Mouse (Mus musculus) adrenal gland, adult 8-10 months (tissue): ENCODE data around the gene Pde4d. TPM values are rescaled to one million over a fixed set of nuclear protein-coding genes. Genes with fewer than 3 reads are reported as not detected.

Experiments used
- DNase-seq: peaks from one replicate; pipeline ENCODE4 v3.0.0; 2022
- total RNA-seq, 4 experiments: library from RNA; stranded (reverse); gene quantifications; 2 replicates each; pipeline ENCODE4 v1.2.4; 2022

Gene Pde4d
- total RNA-seq, 4 experiments from 2014 or later: 10.8 to 13.3 (median 12.0) TPM

DNA sequence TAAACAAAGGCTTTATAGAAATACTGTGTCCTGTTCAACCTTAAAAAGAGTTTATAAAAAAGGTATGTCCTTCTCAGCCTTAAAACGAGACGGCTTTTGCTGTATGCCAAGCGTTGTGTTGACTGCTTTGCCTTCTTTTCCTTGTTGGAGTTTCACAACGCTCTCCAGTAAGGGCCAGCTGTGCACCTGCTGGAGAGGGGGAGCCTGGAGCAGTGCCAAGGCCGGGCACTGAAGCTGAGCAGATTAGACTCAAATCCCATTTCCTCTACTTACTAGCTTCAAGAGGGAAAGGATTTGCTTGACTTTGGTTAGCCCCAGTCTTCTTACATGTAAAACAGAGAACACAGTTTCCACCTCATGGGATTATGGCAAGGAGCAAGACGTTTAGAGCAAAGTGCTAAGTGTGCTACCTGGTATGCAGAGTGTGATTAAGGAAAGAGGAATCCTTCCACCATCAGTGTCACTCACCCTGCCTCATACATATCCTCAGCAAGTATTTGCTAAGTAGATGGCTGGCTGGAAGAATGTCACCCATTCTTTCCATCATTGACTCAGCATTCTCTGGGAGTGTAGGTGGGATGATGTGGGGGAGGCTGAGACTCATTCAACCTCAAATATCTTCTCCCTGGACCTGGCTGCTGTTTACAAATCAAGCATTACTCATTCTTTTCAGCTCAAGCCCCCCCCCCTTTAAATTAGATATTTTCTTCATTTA is 149.6 kb downstream of the Pde4d start:
- DNase-seq: no peak

- DNase-seq: no peak
These were observed 151.3 kb downstream of the Pde4d start for GRCm38 (mm10) chr13:108601021-108601420.

DNA sequence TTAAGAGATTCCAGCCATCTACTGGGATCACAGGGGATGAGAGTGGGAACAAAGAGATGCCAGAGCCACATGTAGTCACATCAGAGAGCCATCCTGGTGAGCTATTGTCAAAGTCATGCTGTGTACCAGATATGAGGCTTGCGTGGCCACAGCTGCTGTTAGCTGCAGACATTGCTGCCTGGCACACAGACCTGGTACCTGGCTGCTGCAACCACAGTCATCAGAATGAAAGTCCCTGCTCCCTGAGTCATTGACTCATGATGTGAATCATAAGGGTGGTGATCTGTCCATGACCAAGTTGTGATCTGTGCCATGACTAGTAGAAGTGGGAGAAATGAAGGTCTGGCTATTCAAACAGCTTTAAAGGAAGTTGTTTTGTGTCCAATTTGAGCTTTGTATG is 153.8 kb downstream of the Pde4d start:
- no peak for DNase-seq

GRCm38 (mm10) chr13:108604213-108604612 is 154.5 kb downstream of the Pde4d start:
- DNase-seq: no peak

GRCm38 (mm10) chr13:108618207-108618606 is 168.5 kb downstream of the Pde4d start:
- no peak for DNase-seq

GRCm38 (mm10) chr13:108622681-108623080 is 172.9 kb downstream of the Pde4d start:
- DNase-seq: no peak

GRCm38 (mm10) chr13:108623929-108624328 is 174.2 kb downstream of the Pde4d start:
- no peak for DNase-seq

- no peak for DNase-seq
These were observed 176.4 kb downstream of the Pde4d start for GRCm38 (mm10) chr13:108626166-108626565.

DNA sequence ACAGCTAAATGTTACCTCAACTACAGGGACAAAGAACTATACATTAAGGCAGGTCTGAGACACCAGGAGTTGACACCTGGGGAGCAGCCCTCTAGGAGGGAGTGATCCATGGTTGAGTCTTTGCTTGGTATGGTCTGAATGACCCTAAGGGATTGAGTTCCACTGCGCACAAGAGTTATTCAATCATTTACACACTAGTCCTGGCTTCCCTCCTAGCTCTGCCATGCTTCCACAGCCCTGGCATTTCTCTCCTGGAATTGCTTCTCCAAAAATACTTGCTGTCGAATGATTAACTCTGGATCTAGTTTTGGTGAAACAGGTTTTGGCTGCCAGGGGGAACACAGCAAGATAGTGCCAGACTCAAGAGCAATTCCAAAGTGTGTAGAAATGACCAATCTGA is 178.8 kb downstream of the Pde4d start:
- DNase-seq: no peak

GRCm38 (mm10) chr13:108630576-108630975 is 180.8 kb downstream of the Pde4d start:
- no peak for DNase-seq

DNA sequence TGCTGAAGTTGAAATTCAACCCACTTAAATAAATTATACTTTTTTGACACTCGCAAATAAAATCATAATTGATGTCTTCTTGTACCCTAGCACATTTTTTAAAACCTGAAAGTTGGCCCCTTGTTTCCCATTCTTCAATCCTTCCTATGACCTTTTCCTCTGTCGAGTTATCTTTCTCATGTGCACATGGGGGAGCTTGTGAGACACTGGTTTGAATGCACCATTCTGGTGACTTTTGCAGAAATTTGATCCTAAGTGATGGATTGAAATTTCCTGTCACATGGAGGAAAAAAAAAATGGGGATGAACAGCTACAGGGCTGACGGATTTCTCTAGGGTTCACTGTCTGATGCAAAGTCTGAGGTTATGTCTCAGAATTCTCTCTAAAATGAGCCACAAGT is 181.5 kb downstream of the Pde4d start:
- DNase-seq: no peak

DNA sequence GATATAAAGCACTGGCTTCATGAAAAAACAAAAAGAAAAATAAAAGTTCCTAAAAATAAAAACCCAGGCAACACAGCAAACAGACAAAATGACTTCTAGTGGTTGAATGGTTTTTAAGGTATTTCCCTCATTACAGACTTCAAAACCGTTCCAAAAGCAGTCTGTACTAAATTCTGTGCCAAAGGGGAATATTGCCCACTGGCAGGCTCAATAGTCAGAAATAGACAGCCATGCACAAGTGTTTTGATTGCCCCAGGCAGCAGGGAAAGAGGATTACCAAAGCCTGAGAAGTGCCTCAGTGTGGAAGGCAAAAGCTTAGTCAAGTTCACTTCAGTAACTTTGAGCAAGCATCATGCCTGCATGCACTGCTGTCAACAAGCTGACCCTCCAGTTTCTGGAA is 186.8 kb downstream of the Pde4d start:
- DNase-seq: no peak

DNA sequence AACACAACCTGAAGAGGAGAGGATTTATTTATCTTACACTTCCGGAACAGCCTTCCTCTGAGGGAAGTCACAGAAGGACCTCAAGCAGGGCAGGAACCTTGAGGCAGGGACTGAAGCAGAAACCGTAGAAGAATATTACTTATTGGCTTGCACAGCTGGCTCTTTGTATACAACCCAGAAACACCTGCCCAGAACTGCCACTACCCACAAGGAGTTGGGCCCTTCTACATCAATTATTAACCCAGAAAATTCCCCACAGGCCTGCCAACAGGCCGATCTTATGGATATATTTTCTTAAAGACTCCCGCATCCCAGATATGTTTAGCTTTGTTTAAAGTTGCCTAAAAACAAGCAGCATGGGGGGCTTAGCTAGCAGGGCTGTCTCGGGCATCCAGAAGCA is 192.5 kb downstream of the Pde4d start:
- no peak for DNase-seq

GRCm38 (mm10) chr13:108646801-108647200 is 197.1 kb downstream of the Pde4d start:
- no peak for DNase-seq

- no peak for DNase-seq
These were observed 197.5 kb downstream of the Pde4d start for GRCm38 (mm10) chr13:108647239-108647638.

DNA sequence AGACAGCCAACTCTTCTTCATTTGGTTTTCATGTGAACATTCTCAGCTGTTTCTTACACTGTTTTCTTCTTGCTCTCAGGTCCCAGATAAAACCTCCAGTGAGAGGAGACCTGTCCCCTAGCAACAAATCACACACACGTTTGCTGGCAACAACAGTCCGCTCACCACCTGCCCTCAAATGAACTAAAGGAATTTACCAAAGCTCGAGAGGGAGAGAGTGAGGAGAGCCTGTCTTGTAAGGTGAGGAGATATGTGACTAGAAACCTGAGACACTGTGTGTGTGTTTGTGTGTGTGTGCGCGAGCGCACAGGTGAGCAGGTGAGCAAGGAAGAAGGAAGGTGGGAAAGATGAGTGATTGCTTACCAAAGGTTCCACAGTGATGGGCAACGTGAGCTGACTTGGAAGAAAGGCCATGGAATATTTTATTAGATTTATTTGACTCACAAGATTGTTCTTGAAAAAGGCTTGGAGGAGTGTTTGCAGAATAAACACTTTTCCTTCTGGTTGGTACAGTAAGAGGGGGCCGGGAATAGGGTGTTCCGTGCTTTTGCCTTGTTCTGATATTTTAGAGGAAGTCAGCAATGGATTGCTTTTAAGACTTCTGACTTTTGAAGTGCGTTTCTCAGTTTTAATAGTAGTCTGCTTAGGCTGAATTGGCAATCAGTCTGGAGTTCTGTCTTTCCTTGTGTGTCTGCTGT is 204.4 kb downstream of the Pde4d start:
- DNase-seq: no peak

- no peak for DNase-seq
These were observed 216.8 kb downstream of the Pde4d start for GRCm38 (mm10) chr13:108666579-108666978.

DNA sequence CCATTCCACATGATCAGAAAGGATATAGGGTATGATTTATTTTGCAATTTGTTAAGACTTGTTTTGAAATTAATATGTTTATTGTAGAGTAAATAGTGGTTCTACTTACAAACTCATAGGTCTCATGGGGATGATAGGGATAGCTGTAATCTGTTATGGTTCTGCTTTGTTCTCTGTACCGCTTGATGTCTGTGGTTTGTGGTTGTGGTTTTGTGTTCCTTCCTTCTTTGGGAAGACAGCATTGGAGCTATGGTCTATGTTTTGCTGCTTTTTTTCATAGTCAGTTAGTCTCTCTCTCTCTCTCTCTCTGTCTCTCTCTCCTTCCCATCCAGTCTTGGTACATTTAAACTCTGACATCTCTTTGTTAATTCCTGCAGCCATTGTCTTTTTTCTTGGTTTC is 217.3 kb downstream of the Pde4d start:
- no peak for DNase-seq

- no peak for DNase-seq
These were observed 227.3 kb downstream of the Pde4d start for GRCm38 (mm10) chr13:108677056-108677455.

DNA sequence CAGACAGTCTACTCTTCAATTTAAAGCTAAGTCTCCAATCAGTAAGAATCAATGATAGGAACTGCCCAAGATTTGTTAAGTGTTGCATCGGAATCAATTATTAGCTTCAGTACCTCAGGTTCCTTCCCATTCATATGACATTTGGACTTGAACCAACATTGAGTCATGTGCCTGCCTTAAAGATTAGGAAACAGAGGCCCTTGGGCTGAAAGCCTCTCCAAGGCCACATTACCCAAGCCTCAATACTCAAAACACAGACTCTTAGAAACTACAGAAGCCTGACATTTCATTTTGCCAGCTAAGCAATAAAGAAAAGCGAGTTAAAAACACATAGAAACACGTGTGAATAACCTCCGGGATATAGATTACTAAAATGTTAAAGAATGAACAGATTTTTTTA is 233.3 kb downstream of the Pde4d start:
- DNase-seq: no peak

- DNase-seq: no peak
These were observed 236.1 kb downstream of the Pde4d start for GRCm38 (mm10) chr13:108685817-108686216.

GRCm38 (mm10) chr13:108686262-108686661 is 236.5 kb downstream of the Pde4d start:
- DNase-seq: no peak

DNA sequence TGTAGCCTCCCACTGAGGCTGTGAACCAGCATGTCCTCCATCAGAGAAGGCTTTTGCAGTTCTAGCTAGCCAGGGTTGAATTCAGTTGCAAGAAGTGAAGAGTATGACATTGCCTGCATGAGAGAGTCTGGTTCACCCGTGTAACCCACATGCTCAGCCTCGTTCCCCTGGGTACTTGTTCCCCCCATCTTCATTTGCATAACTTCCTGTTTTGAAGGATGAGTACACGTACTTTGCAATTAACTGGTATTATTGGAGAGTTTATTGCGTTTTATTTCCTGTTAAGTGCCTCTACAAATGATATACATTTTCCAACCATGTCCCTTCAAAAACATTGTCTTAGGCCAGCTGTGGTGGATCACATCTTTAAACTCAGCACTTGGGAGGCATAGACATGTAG is 237.1 kb downstream of the Pde4d start:
- no peak for DNase-seq

- no peak for DNase-seq
These were observed 243.3 kb downstream of the Pde4d start for GRCm38 (mm10) chr13:108692883-108693550.
